ENCODE assay signal across 8 mouse cellular contexts in genomic region chr19:37560080-37560427, GRCm38 (mm10). TPM values are rescaled to one million over a fixed set of nuclear protein-coding genes. Genes with fewer than 3 reads are reported as not detected.
DNase-seq lines count a peak whose midpoint lies in the region; ATAC-seq and TF ChIP-seq lines count a peak whose summit lies in the region.

No protein-coding gene starts in this region.

- H3K27ac ChIP-seq in lung, embryonic 14.5 days (ENCODE audit: low read depth): 0 out of 2 replicates have a peak overlapping the region, but pooled peaks have one; percentile 30
- no peak overlapping the region for H3K27ac ChIP-seq in neural tube, embryonic 14.5 days (ENCODE audit: low read depth, low read length)

- no peaks in the 10 kb centered on the region for H3K27me3 ChIP-seq in lung, embryonic 14.5 days (ENCODE audit: insufficient read depth, low read length)
- no peaks in the 10 kb centered on the region for H3K27me3 ChIP-seq in neural tube, embryonic 14.5 days (ENCODE audit: control insufficient read depth, insufficient read depth, low read length)

- no peak overlapping the region for H3K9ac ChIP-seq in lung, embryonic 14.5 days
- no peak overlapping the region for H3K9ac ChIP-seq in neural tube, embryonic 14.5 days (replicated peaks; ENCODE audit: low read depth, low read length)

- no peak for ATAC-seq in lung, embryonic 14.5 days (ENCODE audit: insufficient read depth)
- 0 out of 2 replicates have a peak, but pooled peaks have one; percentile 8 for ATAC-seq in common myeloid progenitor, adult 5-6 weeks (replicated peaks; ENCODE audit: low read depth, poor library complexity, severe bottlenecking)
- ATAC-seq in neural tube, embryonic 14.5 days (ENCODE audit: low read depth): no peak

- TF ChIP-seq CTCF in lung, embryonic 14.5 days (IDR thresholded peaks at IDR 0.05; ENCODE audit: low read depth): no peak

- H3K36me3 ChIP-seq in lung, embryonic 14.5 days (ENCODE audit: insufficient read depth): no peaks in the 10 kb centered on the region
- no peaks in the 10 kb centered on the region for H3K36me3 ChIP-seq in neural tube, embryonic 14.5 days (ENCODE audit: control insufficient read depth, insufficient read depth, low read length)

- H3K9me3 ChIP-seq in lung, embryonic 14.5 days (ENCODE audit: low read depth, low read length): no peaks in the 10 kb centered on the region
- no peaks in the 10 kb centered on the region for H3K9me3 ChIP-seq in neural tube, embryonic 14.5 days (ENCODE audit: control insufficient read depth, low read length)

- H3K4me1 ChIP-seq in lung, embryonic 14.5 days (ENCODE audit: insufficient read depth): peaks cover 4% of the 10 kb centered on the region
- peaks cover 8% of the 10 kb centered on the region; the same call in 1 of the 2 replicates for H3K4me1 ChIP-seq in neural tube, embryonic 14.5 days (ENCODE audit: control insufficient read depth, insufficient read depth, low read length)

- H3K4me3 ChIP-seq in lung, embryonic 14.5 days (ENCODE audit: low read depth, low read length): no peak overlapping the region
- no peak overlapping the region for H3K4me3 ChIP-seq in neural tube, embryonic 14.5 days (ENCODE audit: low read depth, low read length)

- peak; percentile 32 for DNase-seq in lung, embryonic 14.5 days
- DNase-seq in lung, postnatal 14 days: no peak
- peak; percentile 68 to 80 for DNase-seq in kidney, adult 8-10 months
- no peak for DNase-seq in urinary bladder, postnatal 25 days (ENCODE audit: low spot score)
- no peak for DNase-seq in layer of hippocampus, adult 9-10 months (ENCODE audit: low spot score)
- DNase-seq in adrenal gland, postnatal 36 days: no peak

- 21% methylated on average over 6 of the region's 6 CpGs for WGBS in lung, embryonic 14.5 days
- 20% methylated on average over 6 of the region's 6 CpGs for WGBS in neural tube, embryonic 14.5 days

- H3K4me2 ChIP-seq in lung, embryonic 14.5 days: peak overlapping the region; percentile 35; the same call in 1 of the 2 replicates
- H3K4me2 ChIP-seq in neural tube, embryonic 14.5 days (ENCODE audit: low read depth, low read length): peak overlapping the region; percentile 7; the same call in 1 of the 2 replicates

RNA-seq across cellular contexts. Expression of gene Exoc6, which starts 9.8 kb away (rescaled TPM):
- 11.6 and 13.2 TPM in 2 replicates for polyA plus RNA-seq in lung, embryonic 14.5 days (2014; fragmentation: Nextera tagmentation; extraction: Ambion mirVana)
- 108 and 109 TPM in 2 replicates for total RNA-seq in common myeloid progenitor, adult 5-6 weeks (2017)
- 26.5 and 27.0 TPM in 2 replicates for polyA plus RNA-seq in neural tube, embryonic 14.5 days (2014; fragmentation: Nextera tagmentation; extraction: Ambion mirVana)
- total RNA-seq in adrenal gland, postnatal 36 days (2021): 10 to 100 TPM; 16.7 to 24.6 TPM

Comparison
In these comparisons a context has a peak if more than half of its experiments do, and no peak if none do; other contexts are left out.
1. DNase-seq: peak in lung, embryonic 14.5 days (single experiment) and kidney, adult 8-10 months (2 of 2); none in lung, postnatal 14 days (single experiment), urinary bladder, postnatal 25 days (single experiment), layer of hippocampus, adult 9-10 months (single experiment) and adrenal gland, postnatal 36 days (0 of 2).